Mouse (Mus musculus) ES-Bruce4 (cell line): ENCODE data around the gene Mef2c.

Source experiments
- CTCF ChIP-seq: IDR thresholded peaks from one replicate; pipeline ENCODE4 v1.8.1; 2011; ENCODE audit warnings: low read depth, low read length
- POLR2A ChIP-seq: IDR thresholded peaks from one replicate; pipeline ENCODE4 v1.8.1; 2011; ENCODE audit warnings: low read length; ENCODE audit not compliant: insufficient read depth

GRCm38 (mm10) chr13:83566180-83566579 lies 62.3 kb downstream of the Mef2c start:
- TF ChIP-seq POLR2A (no peak), CTCF (no peak)
